Mouse (Mus musculus) kidney, postnatal 0 days (tissue): ENCODE data around the gene Asb17. TPM values are rescaled to one million over a fixed set of nuclear protein-coding genes. Genes with fewer than 3 reads are reported as not detected.

Source experiments
- ATAC-seq: fragments of 200-750 bp; cut with Nextera tagmentation; replicated peaks from 2 replicates; pipeline ENCODE4 v1.8.0; 2017; ENCODE audit warnings: low read depth, moderate number of reproducible peaks, moderate TSS enrichment, moderate library complexity; ENCODE audit not compliant: low FRiP score
- DNase-seq: peaks from one replicate; pipeline ENCODE4 v3.0.0-alpha.2; 2016; ENCODE audit warnings: low spot score
- H3K27ac ChIP-seq: fragments of 300-500 bp; sonication (generic); 2 replicates; pipeline ENCODE4 v1.5.1; 2014; ENCODE audit warnings: mild to moderate bottlenecking
- H3K27me3 ChIP-seq: fragments of 300-500 bp; sonication (generic); 2 replicates; pipeline ENCODE4 v1.6.1; 2014; ENCODE audit warnings: low read length, mixed read lengths; ENCODE audit not compliant: insufficient read depth
- H3K36me3 ChIP-seq: fragments of 300-500 bp; sonication (generic); 2 replicates; pipeline ENCODE4 v1.6.1; 2014; ENCODE audit warnings: low read length, mixed read lengths; ENCODE audit not compliant: insufficient read depth
- H3K4me1 ChIP-seq: fragments of 300-500 bp; sonication (generic); replicated peaks from 2 replicates; pipeline ENCODE4 v1.6.1; 2014; ENCODE audit warnings: antibody characterized with exemption, low read length, mixed read lengths; ENCODE audit not compliant: insufficient read depth
- H3K4me2 ChIP-seq: fragments of 300-500 bp; sonication (generic); 2 replicates; pipeline ENCODE4 v1.6.1; 2014; ENCODE audit warnings: mild to moderate bottlenecking, low read length, moderate library complexity, mixed read lengths
- H3K4me3 ChIP-seq: fragments of 300-500 bp; sonication (generic); replicated peaks from 2 replicates; pipeline ENCODE4 v1.5.1; 2014; ENCODE audit warnings: low read depth, low read length
- H3K9ac ChIP-seq: fragments of 300-500 bp; sonication (generic); 2 replicates; pipeline ENCODE4 v1.6.1; 2014; ENCODE audit warnings: low read depth, low read length
- H3K9me3 ChIP-seq: fragments of 300-500 bp; sonication (generic); replicated peaks from 2 replicates; pipeline ENCODE4 v1.6.1; 2016; ENCODE audit warnings: low read length, inconsistent platforms, mixed read lengths
- CTCF ChIP-seq: IDR thresholded peaks from 2 replicates; pipeline ENCODE4 v1.5.1; 2016; ENCODE audit warnings: antibody characterized with exemption, low read depth, mild to moderate bottlenecking, moderate library complexity
- WGBS: fragments of 180-500 bp; shearing (Covaris S2); extraction: QIAGEN DNeasy Blood & Tissue Kit; methylation state at CpG from one replicate; pipeline ENCODE4 v1.1.7; 2014; 5-methylcytosine and 5-hydroxymethylcytosine counted together
- polyA plus RNA-seq: library from polyadenylated mRNA; unstranded; fragments of >200 nt; fragmentation: Nextera tagmentation; extraction: Ambion mirVana; gene quantifications from 2 replicates; pipeline ENCODE4 v1.2.1, GENCODE M21; 2015

Gene Asb17
- polyA plus RNA-seq, 1 experiment from 2014 or later, result not detected

GRCm38 (mm10) chr3:153897216-153897615 is 53.2 kb downstream of the Asb17 start:
- DNase-seq, result no peak
- TF ChIP-seq CTCF, result no peak
- no peaks in the 10 kb centered on the region for H3K36me3 ChIP-seq
- no peaks in the 10 kb centered on the region for H3K9me3 ChIP-seq
- no peak overlapping the region for H3K4me3 ChIP-seq
- no peak overlapping the region for H3K9ac ChIP-seq
- H3K27ac ChIP-seq, result no peak overlapping the region
- WGBS, result 64% methylated on average over 6 of the region's 6 CpGs
- no peak for ATAC-seq
- H3K27me3 ChIP-seq, result no peaks in the 10 kb centered on the region
- no peaks in the 10 kb centered on the region for H3K4me1 ChIP-seq
- no peak overlapping the region for H3K4me2 ChIP-seq

DNA sequence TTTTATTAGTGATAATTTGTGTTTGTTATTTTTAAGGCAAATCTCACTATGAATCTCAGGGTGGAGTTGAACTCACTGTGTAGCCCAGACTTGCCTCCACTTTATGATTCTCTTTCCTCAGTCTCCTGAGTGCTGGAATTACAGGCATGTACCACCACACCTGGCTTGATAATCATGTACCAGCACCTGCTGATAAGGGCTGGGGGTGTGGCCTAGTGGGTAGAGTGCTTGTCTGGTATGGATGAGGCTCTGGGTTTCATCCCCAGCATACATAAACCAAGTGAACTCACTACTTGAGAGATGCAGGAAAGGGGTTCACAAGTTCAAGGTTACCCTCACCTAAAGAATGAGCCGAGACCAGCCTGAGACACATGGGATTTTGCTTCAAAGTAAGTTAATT is 57.9 kb downstream of the Asb17 start:
- TF ChIP-seq CTCF, result no peak
- no peak overlapping the region for H3K4me3 ChIP-seq
- H3K4me1 ChIP-seq, result no peaks in the 10 kb centered on the region
- no peak overlapping the region for H3K9ac ChIP-seq
- H3K36me3 ChIP-seq, result peaks cover 24% of the 10 kb centered on the region
- WGBS, result 75% methylated on average over 1 of the region's 1 CpGs
- no peaks in the 10 kb centered on the region for H3K9me3 ChIP-seq
- H3K27ac ChIP-seq, result no peak overlapping the region
- H3K4me2 ChIP-seq, result no peak overlapping the region
- no peak for DNase-seq
- no peak for ATAC-seq
- H3K27me3 ChIP-seq, result no peaks in the 10 kb centered on the region

DNA sequence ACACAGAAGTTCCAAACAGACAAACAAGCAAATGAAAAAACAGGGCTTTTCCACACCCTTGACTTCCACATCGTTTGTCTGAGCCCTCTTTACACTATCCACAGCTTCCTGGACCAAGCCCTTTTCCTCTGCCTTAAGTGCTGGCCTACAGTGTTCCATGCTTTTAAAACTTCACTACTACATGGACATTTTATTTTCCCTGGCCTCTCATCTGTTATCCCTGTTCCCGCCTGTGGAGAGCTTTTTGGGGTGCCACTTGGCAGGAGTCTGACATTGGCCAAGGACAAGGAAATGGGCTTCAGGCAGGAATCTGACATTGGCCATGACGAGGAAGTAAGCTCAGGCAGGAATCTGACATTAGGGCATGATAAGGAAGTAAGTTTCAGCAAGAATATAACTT is 58.6 kb downstream of the Asb17 start:
- H3K9ac ChIP-seq, result no peak overlapping the region
- H3K36me3 ChIP-seq, result peaks cover 28% of the 10 kb centered on the region
- no peak for ATAC-seq
- H3K27ac ChIP-seq, result no peak overlapping the region
- no peaks in the 10 kb centered on the region for H3K9me3 ChIP-seq
- WGBS, result 56% methylated on average over 3 of the region's 3 CpGs
- no peaks in the 10 kb centered on the region for H3K4me1 ChIP-seq
- DNase-seq, result no peak
- H3K4me3 ChIP-seq, result no peak overlapping the region
- TF ChIP-seq CTCF, result no peak
- no peak overlapping the region for H3K4me2 ChIP-seq
- H3K27me3 ChIP-seq, result no peaks in the 10 kb centered on the region

DNA sequence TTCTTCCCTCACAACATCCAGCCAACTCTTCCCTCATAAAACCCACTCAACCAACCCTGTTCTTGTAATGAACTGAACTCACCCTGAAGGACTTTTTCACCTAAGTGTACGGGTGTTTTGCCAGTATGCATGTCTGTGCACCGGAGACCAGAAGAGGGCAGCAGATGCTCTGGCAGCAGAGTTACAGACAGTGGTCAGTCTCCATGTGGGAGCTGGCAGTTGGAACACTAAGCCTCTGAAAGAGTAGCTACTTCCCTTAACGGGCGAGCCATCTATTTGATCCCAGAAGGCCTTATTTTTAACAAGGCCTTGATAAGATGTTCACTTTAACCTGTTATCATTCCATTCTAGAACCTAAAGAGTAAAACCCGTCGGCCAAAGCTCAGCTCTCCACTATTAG is 60.6 kb downstream of the Asb17 start:
- Histone ChIP-seq H3K36me3 (peaks cover 43% of the 10 kb centered on the region), H3K9ac (no peak overlapping the region), H3K27ac (no peak overlapping the region), H3K4me1 (peaks cover 2% of the 10 kb centered on the region; the same call in 1 of the 2 replicates), H3K9me3 (no peaks in the 10 kb centered on the region), H3K27me3 (no peaks in the 10 kb centered on the region), H3K4me3 (no peak overlapping the region), H3K4me2 (no peak overlapping the region)
- DNase-seq, result peak; percentile 76
- ATAC-seq, result peak; percentile 74; the same call in 1 of the 2 replicates
- WGBS, result 56% methylated on average over 6 of the region's 6 CpGs
- TF ChIP-seq CTCF, result peak; percentile 78

Other genes with a start within 250 kb of the Asb17 start
- gene St6galnac3, start 119.0 kb upstream of the Asb17 start, polyA plus RNA-seq, result 34.2 and 34.4 TPM in 2 replicates
- 0.08 and 0.09 TPM in 2 replicates for gene Msh4, start 61.9 kb downstream of the Asb17 start, polyA plus RNA-seq
- gene Rabggtb, start 68.8 kb downstream of the Asb17 start, polyA plus RNA-seq, result 54.6 and 55.0 TPM in 2 replicates
- 280 and 299 TPM in 2 replicates for gene Acadm, start 100.4 kb downstream of the Asb17 start, polyA plus RNA-seq
- gene Slc44a5, start 129.2 kb downstream of the Asb17 start, polyA plus RNA-seq, result 0.29 and 0.39 TPM in 2 replicates